Mouse (Mus musculus): Measurements from ENCODE around the gene Boc. TPM values are rescaled to one million over a fixed set of nuclear protein-coding genes. Genes with fewer than 3 reads are reported as not detected.

Gene Boc
- total RNA-seq (2023) = not detected

DNA sequence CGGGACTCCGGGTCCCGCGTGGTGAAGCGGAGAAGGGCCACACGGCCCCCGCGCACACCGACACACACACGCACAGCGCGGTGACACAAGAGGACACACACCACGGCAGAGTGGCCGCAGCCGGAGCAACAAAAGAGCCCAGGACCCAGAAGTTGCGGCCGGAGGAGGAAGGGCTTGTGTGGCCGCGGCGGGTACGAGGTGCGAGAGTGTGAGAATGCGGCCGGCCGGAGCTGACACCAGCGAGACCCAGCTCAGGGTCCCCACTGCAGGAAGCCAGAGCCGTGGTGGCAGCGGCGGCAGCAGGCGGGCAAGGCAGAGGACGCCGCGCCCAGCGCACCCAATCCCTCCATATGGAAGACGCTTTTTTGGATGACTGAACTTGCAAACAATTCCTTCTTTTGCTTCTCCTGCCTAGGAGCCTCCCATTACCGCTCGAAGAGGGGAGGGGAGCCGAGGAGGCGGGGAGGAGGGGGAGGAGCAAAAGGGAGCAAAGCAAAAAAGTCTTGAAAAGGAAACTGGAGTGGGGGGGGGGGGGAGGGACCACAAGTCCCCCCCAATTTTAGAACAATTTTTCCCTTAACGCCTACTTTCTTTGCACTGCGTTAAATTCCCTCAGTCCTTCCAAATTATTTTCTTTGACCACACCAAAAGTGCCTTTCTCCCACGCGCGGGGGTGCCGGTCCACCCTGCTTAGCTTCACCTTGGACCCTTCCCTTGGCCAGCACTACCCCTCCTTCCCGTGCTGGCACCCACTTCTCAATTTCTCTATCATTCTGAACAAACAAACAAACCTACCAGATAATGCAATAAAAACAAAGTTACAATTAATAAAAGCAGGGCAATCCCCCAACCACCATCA lies at the start of gene Boc:
TSS of gene Boc (minus strand) at position 427 of the 859 bp plus-strand sequence.

Other genes starting within 250 kb of the Boc start
- gene Sidt1, start 225.7 kb downstream of the Boc start, total RNA-seq (2023) = 100 to 1,000 TPM; 244 to 274 TPM
- 10 to 100 TPM; 86.6 to 88.6 TPM for gene Spice1, start 211.8 kb downstream of the Boc start, total RNA-seq (2023)
- gene Cfap44, start 164.1 kb downstream of the Boc start, total RNA-seq (2023) = not detected
- 10 to 100 TPM; 17.9 to 18.4 TPM for gene Nepro, start 165.4 kb upstream of the Boc start, total RNA-seq (2023)
- gene Gtpbp8, start 187.5 kb upstream of the Boc start, total RNA-seq (2023) = 10 to 100 TPM; 14.0 to 18.8 TPM
- gene Cd200r1, start 206.8 kb upstream of the Boc start, total RNA-seq (2023) = 1 to 10 TPM; 9.2 to 9.6 TPM

All from T-cell, adult 66 days (primary cell).